Mouse (Mus musculus) liver, embryonic 13.5 days (tissue): ENCODE measurements at regions not wholly inside any gene's neighbourhood (a gene's known extent, or its start where the extent isn't known, plus 50 kb on each side); places are given as distances from the start of the nearest gene placed in this dataset.
A peak's percentile ranks its signal among the peaks of the same experiment; 100 is the strongest.

ENCODE experiments used
- ATAC-seq: fragments of 200-750 bp; cut with Nextera tagmentation; 2 replicates; pipeline ENCODE4 v1.8.0; 2017; ENCODE audit warnings: low read depth, mild to moderate bottlenecking, moderate number of reproducible peaks, moderate library complexity
- DNase-seq: peaks from one replicate; pipeline ENCODE4 v3.0.0; 2022
- H3K27ac ChIP-seq: fragments of 300-500 bp; sonication (generic); 2 replicates; pipeline ENCODE4 v1.5.1; 2015; ENCODE audit warnings: moderate library complexity, mild to moderate bottlenecking, inconsistent platforms
- H3K27me3 ChIP-seq: fragments of 300-500 bp; sonication (generic); 2 replicates; pipeline ENCODE4 v1.6.1; 2015; ENCODE audit warnings: mild to moderate bottlenecking, inconsistent platforms
- H3K36me3 ChIP-seq: fragments of 300-500 bp; sonication (generic); 2 replicates; pipeline ENCODE4 v1.6.1; 2015; ENCODE audit warnings: mild to moderate bottlenecking, inconsistent platforms
- H3K4me1 ChIP-seq: fragments of 300-500 bp; sonication (generic); replicated peaks from 2 replicates; pipeline ENCODE4 v1.6.1; 2015; ENCODE audit warnings: inconsistent platforms
- H3K4me2 ChIP-seq: fragments of 300-500 bp; sonication (generic); 2 replicates; pipeline ENCODE4 v1.6.1; 2015; ENCODE audit warnings: inconsistent platforms, mild to moderate bottlenecking, moderate library complexity
- H3K4me3 ChIP-seq: fragments of 300-500 bp; sonication (generic); replicated peaks from 2 replicates; pipeline ENCODE4 v1.5.1; 2015; ENCODE audit warnings: mild to moderate bottlenecking, inconsistent platforms
- H3K9ac ChIP-seq: fragments of 300-500 bp; sonication (generic); 2 replicates; pipeline ENCODE4 v1.6.1; 2015; ENCODE audit warnings: mild to moderate bottlenecking, inconsistent platforms
- H3K9me3 ChIP-seq: fragments of 300-500 bp; sonication (generic); replicated peaks from 2 replicates; pipeline ENCODE4 v1.6.1; 2016; ENCODE audit warnings: inconsistent platforms
- WGBS: fragments of 180-500 bp; shearing (Covaris S2); methylation state at CpG from one replicate; pipeline ENCODE4 v1.1.7; 2015; ENCODE audit not compliant: insufficient replicate concordance; 5-methylcytosine and 5-hydroxymethylcytosine counted together

DNA sequence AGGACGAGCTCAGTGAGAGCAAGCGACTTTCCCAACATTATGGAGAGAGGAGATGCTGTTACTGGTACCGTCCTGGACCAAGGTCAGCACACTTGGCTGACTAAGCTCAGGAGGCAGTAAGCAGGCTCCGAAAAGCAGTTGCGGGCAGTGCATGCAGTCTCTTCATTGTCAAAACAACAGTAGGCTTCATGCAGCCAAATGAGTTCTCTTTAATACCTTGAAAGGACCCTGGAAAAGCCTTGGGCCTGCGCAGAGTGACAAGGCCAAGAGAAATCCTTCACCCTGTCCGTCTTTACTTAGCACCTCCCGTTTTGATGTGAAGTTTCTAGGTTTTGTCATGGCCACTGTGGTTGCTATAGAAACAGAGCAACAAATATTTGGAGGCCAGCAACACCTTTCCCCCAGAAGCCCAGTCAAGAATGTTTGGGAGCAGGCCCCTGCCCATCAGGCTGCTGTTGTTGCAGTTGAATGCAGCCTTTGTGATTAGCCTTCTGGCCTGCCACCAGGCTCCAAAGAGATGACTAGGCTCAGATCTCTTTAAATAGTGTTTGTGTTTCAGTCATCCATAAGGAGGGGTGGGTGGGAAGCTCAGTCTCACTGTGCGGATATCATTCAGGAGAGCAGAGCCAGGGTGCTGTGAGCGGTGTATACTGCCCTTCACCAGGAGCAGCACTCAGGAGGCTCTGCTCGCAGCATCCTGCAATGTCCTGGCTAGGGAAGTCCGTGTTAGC is 85.6 kb upstream of the Jun start:
- no peaks in the 10 kb centered on the region for H3K9me3 ChIP-seq
- no peak overlapping the region for H3K9ac ChIP-seq
- H3K4me3 ChIP-seq = no peak overlapping the region
- no peak for DNase-seq
- H3K27me3 ChIP-seq = peaks cover 12% of the 10 kb centered on the region
- 0 out of 2 replicates have a peak, but pooled peaks cover 4% of the 10 kb centered on the region for H3K4me1 ChIP-seq
- no peaks in the 10 kb centered on the region for H3K36me3 ChIP-seq
- no peak for ATAC-seq
- WGBS = 70% methylated on average over 12 of the region's 12 CpGs
- H3K27ac ChIP-seq = no peak overlapping the region
- H3K4me2 ChIP-seq = no peak overlapping the region

- H3K4me1 ChIP-seq = peaks cover 3% of the 10 kb centered on the region; the same call in 1 of the 2 replicates
- WGBS = 74% methylated on average over 2 of the region's 2 CpGs
- DNase-seq = no peak
Measured at GRCm38 (mm10) chr4:95138676-95139075, 86.7 kb upstream of the Jun start.

GRCm38 (mm10) chr4:95141253-95141652 is 89.2 kb upstream of the Jun start:
- no peak overlapping the region for H3K9ac ChIP-seq
- H3K9me3 ChIP-seq = no peaks in the 10 kb centered on the region
- H3K4me3 ChIP-seq = no peak overlapping the region
- DNase-seq = no peak
- peaks cover 3% of the 10 kb centered on the region; the same call in 1 of the 2 replicates for H3K4me1 ChIP-seq
- H3K36me3 ChIP-seq = no peaks in the 10 kb centered on the region
- H3K27ac ChIP-seq = no peak overlapping the region
- peaks cover 7% of the 10 kb centered on the region; the same call in 1 of the 2 replicates for H3K27me3 ChIP-seq
- 40% methylated on average over 2 of the region's 2 CpGs for WGBS
- no peak overlapping the region for H3K4me2 ChIP-seq
- ATAC-seq = no peak

More at GRCm38 (mm10) chr4:95138676-95139075, 86.7 kb upstream of the Jun start:
- no peak for ATAC-seq
- Histone ChIP-seq H3K9ac (no peak overlapping the region), H3K9me3 (no peaks in the 10 kb centered on the region), H3K4me2 (no peak overlapping the region), H3K36me3 (no peaks in the 10 kb centered on the region), H3K4me3 (no peak overlapping the region), H3K27ac (no peak overlapping the region), H3K27me3 (peaks cover 12% of the 10 kb centered on the region)

- Histone ChIP-seq H3K36me3 (no peaks in the 10 kb centered on the region), H3K4me2 (no peak overlapping the region), H3K27ac (no peak overlapping the region), H3K4me3 (no peak overlapping the region), H3K27me3 (peaks cover 5% of the 10 kb centered on the region; the same call in 1 of the 2 replicates), H3K4me1 (peaks cover 3% of the 10 kb centered on the region; the same call in 1 of the 2 replicates), H3K9me3 (no peaks in the 10 kb centered on the region), H3K9ac (no peak overlapping the region)
- DNase-seq (no peak), ATAC-seq (no peak)
- 57% methylated on average over 4 of the region's 4 CpGs for WGBS
Measured at GRCm38 (mm10) chr4:95143130-95143529, 91.1 kb upstream of the Jun start.

GRCm38 (mm10) chr4:95143668-95144067 is 91.6 kb upstream of the Jun start:
- ATAC-seq = peak; percentile 50
- H3K36me3 ChIP-seq = no peaks in the 10 kb centered on the region
- H3K4me1 ChIP-seq = peaks cover 3% of the 10 kb centered on the region; the same call in 1 of the 2 replicates
- no peak overlapping the region for H3K27ac ChIP-seq
- DNase-seq = no peak
- H3K9ac ChIP-seq = no peak overlapping the region
- H3K9me3 ChIP-seq = no peaks in the 10 kb centered on the region
- H3K4me2 ChIP-seq = no peak overlapping the region
- peaks cover 5% of the 10 kb centered on the region; the same call in 1 of the 2 replicates for H3K27me3 ChIP-seq
- H3K4me3 ChIP-seq = no peak overlapping the region
- 84% methylated on average over 5 of the region's 5 CpGs for WGBS

GRCm38 (mm10) chr4:95144440-95144839 is 92.4 kb upstream of the Jun start:
- Histone ChIP-seq H3K27ac (no peak overlapping the region), H3K9ac (no peak overlapping the region), H3K9me3 (no peaks in the 10 kb centered on the region), H3K4me2 (no peak overlapping the region), H3K36me3 (no peaks in the 10 kb centered on the region), H3K4me3 (no peak overlapping the region), H3K27me3 (peaks cover 5% of the 10 kb centered on the region; the same call in 1 of the 2 replicates), H3K4me1 (peaks cover 3% of the 10 kb centered on the region; the same call in 1 of the 2 replicates)
- no peak for ATAC-seq
- no peak for DNase-seq

DNA sequence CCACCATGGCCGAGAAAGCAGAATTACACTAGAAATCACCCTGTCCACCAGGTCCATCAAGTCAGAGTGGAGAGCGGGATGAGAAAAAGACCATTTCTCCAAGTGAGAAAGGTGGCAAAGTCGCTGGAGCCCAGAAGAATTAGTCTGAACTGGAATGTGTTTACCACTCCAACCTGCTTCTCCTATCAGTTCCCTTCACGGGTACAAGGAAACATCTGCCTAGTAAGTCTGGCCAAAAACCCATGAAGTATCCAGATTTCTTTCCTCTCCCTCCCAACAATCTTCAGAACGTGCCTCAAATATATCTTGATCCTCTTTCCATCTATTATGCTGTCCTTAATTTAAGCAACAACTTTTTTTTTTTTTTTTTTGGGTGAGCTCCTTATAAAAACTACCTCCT is 94.2 kb upstream of the Jun start:
- no peak overlapping the region for H3K4me2 ChIP-seq
- no peak overlapping the region for H3K9ac ChIP-seq
- H3K27ac ChIP-seq = no peak overlapping the region
- ATAC-seq = no peak
- peaks cover 2% of the 10 kb centered on the region; the same call in 1 of the 2 replicates for H3K27me3 ChIP-seq
- peaks cover 3% of the 10 kb centered on the region; the same call in 1 of the 2 replicates for H3K4me1 ChIP-seq
- H3K9me3 ChIP-seq = no peaks in the 10 kb centered on the region
- H3K4me3 ChIP-seq = no peak overlapping the region
- H3K36me3 ChIP-seq = no peaks in the 10 kb centered on the region
- 66% methylated on average over 5 of the region's 5 CpGs for WGBS
- DNase-seq = no peak

DNA sequence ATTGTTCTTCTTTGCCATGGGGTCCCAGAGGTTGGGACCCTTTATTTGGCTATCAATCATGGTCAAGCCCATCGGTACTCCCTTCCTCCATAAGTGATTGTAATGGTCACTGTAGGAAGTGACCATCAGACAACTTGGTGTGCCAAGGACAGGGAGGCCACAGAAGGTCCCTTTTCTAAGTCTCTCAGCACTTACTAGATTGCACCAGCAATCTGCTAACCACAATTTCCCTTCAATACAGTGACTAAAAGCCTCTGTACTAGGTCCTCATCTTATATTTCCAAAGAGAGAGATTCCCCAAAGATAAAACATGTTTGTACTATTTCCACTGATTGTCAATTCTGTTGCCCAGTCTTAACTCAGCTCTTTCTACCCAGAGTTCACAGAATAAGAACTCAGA is 96.6 kb upstream of the Jun start:
- no peaks in the 10 kb centered on the region for H3K9me3 ChIP-seq
- no peak overlapping the region for H3K4me3 ChIP-seq
- H3K27ac ChIP-seq = no peak overlapping the region
- ATAC-seq (no peak), DNase-seq (no peak)
- no peaks in the 10 kb centered on the region for H3K36me3 ChIP-seq
- H3K4me1 ChIP-seq = peaks cover 17% of the 10 kb centered on the region
- no peaks in the 10 kb centered on the region for H3K27me3 ChIP-seq
- WGBS = 32% methylated on average over 1 of the region's 1 CpGs
- no peak overlapping the region for H3K4me2 ChIP-seq
- no peak overlapping the region for H3K9ac ChIP-seq

GRCm38 (mm10) chr4:95151678-95152077 is 99.7 kb upstream of the Jun start:
- Histone ChIP-seq H3K4me3 (no peak overlapping the region), H3K27ac (no peak overlapping the region), H3K9ac (no peak overlapping the region), H3K4me2 (no peak overlapping the region), H3K4me1 (peaks cover 46% of the 10 kb centered on the region), H3K36me3 (no peaks in the 10 kb centered on the region), H3K27me3 (no peaks in the 10 kb centered on the region), H3K9me3 (no peaks in the 10 kb centered on the region)
- DNase-seq (no peak), ATAC-seq (no peak)
- WGBS = 76% methylated on average over 8 of the region's 8 CpGs

- Histone ChIP-seq H3K9me3 (no peaks in the 10 kb centered on the region), H3K4me1 (peaks cover 55% of the 10 kb centered on the region), H3K27ac (peak overlapping the region; percentile 15), H3K4me3 (no peak overlapping the region), H3K4me2 (no peak overlapping the region), H3K9ac (peak overlapping the region; percentile 11; the same call in 1 of the 2 replicates), H3K36me3 (no peaks in the 10 kb centered on the region), H3K27me3 (no peaks in the 10 kb centered on the region)
- no peak for DNase-seq
- 68% methylated on average over 4 of the region's 4 CpGs for WGBS
- no peak for ATAC-seq
Measured at GRCm38 (mm10) chr4:95152431-95153115, 100.6 kb upstream of the Jun start.

DNA sequence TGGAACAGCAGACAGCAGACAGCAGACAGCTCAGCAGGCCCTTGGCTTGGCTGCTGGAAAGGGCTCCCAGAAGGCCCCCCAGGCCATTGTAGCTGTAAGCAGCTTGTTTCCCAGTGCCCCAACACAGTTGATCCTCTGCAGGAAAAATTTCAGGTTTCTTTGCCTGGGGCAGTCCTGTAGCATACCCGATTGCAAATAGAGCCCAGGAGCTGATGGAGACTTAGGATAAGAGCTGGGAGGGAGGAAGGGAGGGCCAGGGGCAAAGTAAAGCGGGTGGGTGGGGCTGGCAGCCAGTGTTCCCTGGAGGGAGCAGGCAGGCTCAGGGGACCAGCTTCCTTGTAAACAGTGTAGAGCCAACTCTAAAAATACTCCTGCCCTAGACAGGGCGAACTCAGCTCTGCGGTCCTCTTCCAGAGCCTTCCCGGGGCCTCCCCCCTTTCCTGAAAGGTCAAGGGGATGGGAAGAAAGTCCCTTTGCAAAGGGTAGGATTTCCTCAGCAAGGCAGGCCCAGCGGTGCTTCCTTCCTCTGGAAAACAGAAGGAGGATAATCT is 101.8 kb upstream of the Jun start:
- peaks cover 65% of the 10 kb centered on the region for H3K4me1 ChIP-seq
- H3K4me2 ChIP-seq = peak overlapping the region; percentile 44
- peak; percentile 78 for ATAC-seq
- peak overlapping the region; percentile 86 for H3K27ac ChIP-seq
- no peaks in the 10 kb centered on the region for H3K36me3 ChIP-seq
- no peaks in the 10 kb centered on the region for H3K27me3 ChIP-seq
- DNase-seq = peak; percentile 50
- peak overlapping the region; percentile 66 for H3K9ac ChIP-seq
- WGBS = 16% methylated on average over 6 of the region's 6 CpGs
- no peaks in the 10 kb centered on the region for H3K9me3 ChIP-seq
- H3K4me3 ChIP-seq = no peak overlapping the region
